Mouse (Mus musculus) lung, postnatal 0 days (tissue): Measurements from ENCODE around the gene Psmf1. TPM values are rescaled to one million over a fixed set of nuclear protein-coding genes. Genes with fewer than 3 reads are reported as not detected.

Experiments
- ATAC-seq: fragments of 200-750 bp; cut with Nextera tagmentation; 2 replicates; pipeline ENCODE4 v1.8.0; 2017; ENCODE audit warnings: moderate library complexity
- DNase-seq: peaks from one replicate; pipeline ENCODE4 v3.0.0-alpha.2; 2016; ENCODE audit warnings: low spot score
- H3K27ac ChIP-seq: fragments of 300-500 bp; sonication (generic); 2 replicates; pipeline ENCODE4 v1.5.1; 2014; ENCODE audit warnings: antibody characterized with exemption, mild to moderate bottlenecking, low read length, mixed read lengths
- H3K27me3 ChIP-seq: fragments of 300-500 bp; sonication (generic); replicated peaks from 2 replicates; pipeline ENCODE4 v1.6.1; 2014; ENCODE audit warnings: low read length, mixed read lengths; ENCODE audit not compliant: insufficient read depth
- H3K36me3 ChIP-seq: fragments of 300-500 bp; sonication (generic); 2 replicates; pipeline ENCODE4 v1.6.1; 2014; ENCODE audit warnings: low read length, mixed read lengths; ENCODE audit not compliant: insufficient read depth
- H3K4me1 ChIP-seq: fragments of 300-500 bp; sonication (generic); 2 replicates; pipeline ENCODE4 v1.6.1; 2014; ENCODE audit warnings: antibody characterized with exemption, low read depth, low read length, mixed read lengths; ENCODE audit not compliant: insufficient read depth
- H3K4me2 ChIP-seq: fragments of 300-500 bp; sonication (generic); replicated peaks from 2 replicates; pipeline ENCODE4 v1.6.1; 2014; ENCODE audit warnings: low read depth, mild to moderate bottlenecking, low read length, moderate library complexity, mixed read lengths
- H3K4me3 ChIP-seq: fragments of 300-500 bp; sonication (generic); 2 replicates; pipeline ENCODE4 v1.5.1; 2014; ENCODE audit warnings: low read depth, low read length
- H3K9ac ChIP-seq: fragments of 300-500 bp; sonication (generic); replicated peaks from 2 replicates; pipeline ENCODE4 v1.6.1; 2014; ENCODE audit warnings: low read depth, mild to moderate bottlenecking
- H3K9me3 ChIP-seq: fragments of 300-500 bp; sonication (generic); 2 replicates; pipeline ENCODE4 v1.6.1; 2016; ENCODE audit warnings: low read length, mixed read lengths
- CTCF ChIP-seq: IDR thresholded peaks from 2 replicates; pipeline ENCODE4 v1.5.1; 2016; ENCODE audit warnings: antibody characterized with exemption, mild to moderate bottlenecking
- EP300 ChIP-seq: IDR thresholded peaks from 2 replicates; pipeline ENCODE4 v1.6.1; 2016; ENCODE audit warnings: antibody characterized with exemption, mild to moderate bottlenecking, control low read depth
- WGBS: fragments of 180-500 bp; shearing (Covaris S2); extraction: QIAGEN DNeasy Blood & Tissue Kit; methylation state at CpG from one replicate; pipeline ENCODE4 v1.1.7; 2014; 5-methylcytosine and 5-hydroxymethylcytosine counted together
- polyA plus RNA-seq: library from polyadenylated mRNA; unstranded; fragments of >200 nt; fragmentation: Nextera tagmentation; extraction: Ambion mirVana; gene quantifications from 2 replicates; pipeline ENCODE4 v1.2.1, GENCODE M21; 2015

Psmf1 gene
- polyA plus RNA-seq, 1 experiment from 2014 or later, result 38.5 TPM

DNA sequence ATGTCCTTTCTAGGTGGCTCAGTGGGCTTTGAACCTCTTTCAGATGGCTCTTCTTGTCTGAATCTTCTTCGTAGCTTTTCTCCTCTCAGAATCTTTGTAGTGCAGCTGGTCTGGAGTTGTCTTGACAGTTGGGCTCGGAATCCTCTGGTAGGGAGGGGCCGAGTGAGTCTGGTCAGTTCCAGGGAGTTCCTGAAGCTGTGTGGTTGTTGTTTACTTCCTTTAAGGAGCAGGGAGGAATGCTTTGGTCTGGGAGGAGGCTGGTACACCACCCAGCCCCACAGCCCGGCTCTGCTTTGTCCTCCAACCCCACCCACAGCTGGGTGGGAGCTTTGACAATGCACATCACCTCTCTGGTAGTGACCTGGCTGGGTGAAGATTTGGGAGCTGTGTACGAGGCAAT, 7.3 kb upstream of the Psmf1 start:
- Histone ChIP-seq H3K9me3 (no peaks in the 10 kb centered on the region), H3K4me3 (no peak overlapping the region), H3K27me3 (no peaks in the 10 kb centered on the region), H3K27ac (no peak overlapping the region), H3K4me2 (no peak overlapping the region), H3K4me1 (no peaks in the 10 kb centered on the region), H3K9ac (no peak overlapping the region), H3K36me3 (no peaks in the 10 kb centered on the region)
- no peak for DNase-seq
- WGBS, result 66% methylated on average over 5 of the region's 5 CpGs
- TF ChIP-seq EP300 (no peak), CTCF (no peak)
- no peak for ATAC-seq

DNA sequence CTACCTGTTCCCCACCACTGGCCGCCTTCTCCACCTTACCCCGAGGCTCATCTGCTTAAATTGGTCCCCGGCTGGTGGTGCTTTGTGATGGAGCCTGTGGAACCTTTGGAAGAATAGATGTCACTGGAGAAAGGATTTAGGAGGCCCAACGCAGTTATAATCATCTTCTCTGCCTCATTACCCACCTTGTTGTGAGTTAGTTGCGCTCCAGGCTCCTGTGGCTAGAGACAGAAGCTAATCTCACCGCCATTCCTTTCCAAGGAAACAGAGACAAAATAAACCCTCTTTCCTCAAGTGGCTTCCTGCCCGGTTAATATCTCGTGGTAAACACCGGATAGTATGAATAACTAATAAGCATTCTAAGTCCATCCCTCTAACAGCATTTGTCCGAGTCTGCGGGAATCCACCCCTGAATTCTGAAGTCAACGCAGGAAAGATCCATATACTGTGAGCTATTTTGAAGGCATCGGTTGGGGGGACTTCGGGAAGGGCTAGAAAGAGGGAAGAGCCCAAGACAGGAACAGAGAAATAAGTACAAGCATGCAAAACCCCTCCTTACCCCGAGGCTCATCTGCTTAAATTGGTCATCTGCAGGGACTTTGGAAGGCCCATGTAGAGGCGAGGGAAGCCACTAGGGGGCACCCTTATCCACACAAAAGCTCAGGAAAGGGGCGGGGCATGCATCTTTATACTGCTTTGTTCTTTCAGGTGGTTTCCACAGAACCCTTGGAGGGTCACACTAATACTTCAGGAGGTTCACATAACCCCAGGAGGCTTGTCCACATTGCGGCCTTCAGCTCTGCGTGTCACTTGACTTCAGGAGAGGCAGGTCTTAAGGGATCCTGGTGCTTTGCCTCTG, 4.1 kb upstream of the Psmf1 start:
- 39% methylated on average over 19 of the region's 19 CpGs for WGBS

GRCm38 (mm10) chr2:151742850-151743679, 921 bp downstream of the Psmf1 start:
- TF ChIP-seq CTCF (no peak), EP300 (no peak)
- Histone ChIP-seq H3K9ac (no peak overlapping the region), H3K9me3 (no peaks in the 10 kb centered on the region), H3K4me2 (no peak overlapping the region), H3K36me3 (no peaks in the 10 kb centered on the region), H3K4me3 (no peak overlapping the region), H3K27ac (no peak overlapping the region), H3K27me3 (no peaks in the 10 kb centered on the region), H3K4me1 (peaks cover 6% of the 10 kb centered on the region; the same call in 1 of the 2 replicates)
- ATAC-seq, result no peak
- WGBS, result 53% methylated on average over 6 of the region's 6 CpGs
- DNase-seq, result no peak

More for the DNA sequence above, 4.1 kb upstream of the Psmf1 start:
- DNase-seq (peak; percentile 77), ATAC-seq (peak; percentile 53)
- Histone ChIP-seq H3K4me1 (no peaks in the 10 kb centered on the region), H3K4me2 (no peak overlapping the region), H3K27me3 (no peaks in the 10 kb centered on the region), H3K4me3 (no peak overlapping the region), H3K27ac (no peak overlapping the region), H3K9ac (no peak overlapping the region), H3K9me3 (no peaks in the 10 kb centered on the region), H3K36me3 (no peaks in the 10 kb centered on the region)
- TF ChIP-seq EP300 (no peak), CTCF (peak; percentile 80)

DNA sequence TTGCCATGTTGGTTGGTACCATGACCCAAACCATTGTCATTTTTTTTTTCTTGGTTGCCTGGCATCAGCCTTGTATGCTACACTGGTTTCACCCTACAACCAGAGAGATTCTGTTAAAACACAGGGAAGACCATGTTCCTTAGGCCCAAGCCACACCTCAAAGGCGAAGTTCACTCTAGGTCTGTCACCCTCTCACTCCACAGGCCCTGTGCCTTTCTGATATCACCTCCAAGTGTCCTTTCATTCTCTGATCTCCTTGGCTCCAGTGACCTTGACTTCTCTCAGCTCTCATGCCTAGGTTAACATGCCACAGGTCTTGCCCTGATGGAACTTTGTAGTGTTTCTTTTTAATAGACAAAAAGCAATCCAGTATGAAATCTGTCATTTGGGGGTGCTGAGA, 1.9 kb downstream of the Psmf1 start:
- H3K27ac ChIP-seq, result no peak overlapping the region
- H3K4me3 ChIP-seq, result no peak overlapping the region
- H3K36me3 ChIP-seq, result no peaks in the 10 kb centered on the region
- no peaks in the 10 kb centered on the region for H3K9me3 ChIP-seq
- H3K4me1 ChIP-seq, result peaks cover 6% of the 10 kb centered on the region; the same call in 1 of the 2 replicates
- no peak overlapping the region for H3K9ac ChIP-seq
- no peak overlapping the region for H3K4me2 ChIP-seq
- H3K27me3 ChIP-seq, result no peaks in the 10 kb centered on the region
- ATAC-seq, result no peak
- TF ChIP-seq EP300, result no peak
- no peak for TF ChIP-seq CTCF
- DNase-seq, result no peak
- 100% methylated on average over 1 of the region's 1 CpGs for WGBS

GRCm38 (mm10) chr2:151740741-151741526, 3.1 kb downstream of the Psmf1 start:
- ATAC-seq (peak; percentile 91), DNase-seq (peak; percentile 90)
- Histone ChIP-seq H3K36me3 (no peaks in the 10 kb centered on the region), H3K4me2 (peak overlapping the region; percentile 91), H3K4me1 (peaks cover 6% of the 10 kb centered on the region; the same call in 1 of the 2 replicates), H3K4me3 (peak overlapping the region; percentile 92), H3K27me3 (no peaks in the 10 kb centered on the region), H3K9ac (peak overlapping the region; percentile 83), H3K9me3 (no peaks in the 10 kb centered on the region), H3K27ac (peak overlapping the region; percentile 80)
- WGBS, result under 1% methylated on average over 61 of the region's 61 CpGs
- TF ChIP-seq EP300, result no peak
- no peak; the same call in 1 of the 2 replicates for TF ChIP-seq CTCF
